Mouse (Mus musculus) stomach, embryonic 14.5 days (tissue): ENCODE measurements at regions not wholly inside any gene's neighbourhood (a gene's known extent, or its start where the extent isn't known, plus 50 kb on each side); places are given as distances from the start of the nearest gene placed in this dataset.

Experiments used
- ATAC-seq: fragments of 200-750 bp; cut with Nextera tagmentation; 2 replicates; pipeline ENCODE4 v1.8.0; 2017; ENCODE audit warnings: low read depth, moderate TSS enrichment; ENCODE audit not compliant: insufficient number of reproducible peaks, insufficient read depth, low FRiP score
- H3K27ac ChIP-seq: fragments of 300-500 bp; sonication (generic); 2 replicates; pipeline ENCODE4 v1.5.1; 2014; ENCODE audit warnings: mild to moderate bottlenecking, low read length, moderate library complexity, mixed read lengths
- H3K27me3 ChIP-seq: fragments of 300-500 bp; sonication (generic); 2 replicates; pipeline ENCODE4 v1.6.1; 2014; ENCODE audit warnings: low read length, control low read depth, mixed read lengths; ENCODE audit not compliant: control insufficient read depth, insufficient read depth
- H3K36me3 ChIP-seq: fragments of 300-500 bp; sonication (generic); 2 replicates; pipeline ENCODE4 v1.6.1; 2014; ENCODE audit warnings: mild to moderate bottlenecking, control low read depth, low read length, moderate library complexity, mixed read lengths; ENCODE audit not compliant: control insufficient read depth, insufficient read depth
- H3K4me1 ChIP-seq: fragments of 300-500 bp; sonication (generic); 2 replicates; pipeline ENCODE4 v1.6.1; 2014; ENCODE audit warnings: low read length, control low read depth, mixed read lengths; ENCODE audit not compliant: control insufficient read depth, insufficient read depth
- H3K4me2 ChIP-seq: fragments of 300-500 bp; sonication (generic); replicated peaks from 2 replicates; pipeline ENCODE4 v1.6.1; 2014; ENCODE audit warnings: low read depth, low read length, control low read depth
- H3K4me3 ChIP-seq: fragments of 300-500 bp; sonication (generic); 2 replicates; pipeline ENCODE4 v1.5.1; 2014; ENCODE audit warnings: low read depth, low read length, control low read depth
- H3K9ac ChIP-seq: fragments of 300-500 bp; sonication (generic); replicated peaks from 2 replicates; pipeline ENCODE4 v1.6.1; 2014; ENCODE audit warnings: low read depth, mild to moderate bottlenecking, control low read depth, low read length, moderate library complexity, mixed read lengths
- H3K9me3 ChIP-seq: fragments of 300-500 bp; sonication (generic); 2 replicates; pipeline ENCODE4 v1.6.1; 2016; ENCODE audit warnings: low read depth, low read length, control low read depth; ENCODE audit not compliant: control insufficient read depth
- WGBS: fragments of 180-500 bp; shearing (Covaris S2); extraction: QIAGEN DNeasy Blood & Tissue Kit; methylation state at CpG from one replicate; pipeline ENCODE4 v1.1.7; 2014; 5-methylcytosine and 5-hydroxymethylcytosine counted together

DNA sequence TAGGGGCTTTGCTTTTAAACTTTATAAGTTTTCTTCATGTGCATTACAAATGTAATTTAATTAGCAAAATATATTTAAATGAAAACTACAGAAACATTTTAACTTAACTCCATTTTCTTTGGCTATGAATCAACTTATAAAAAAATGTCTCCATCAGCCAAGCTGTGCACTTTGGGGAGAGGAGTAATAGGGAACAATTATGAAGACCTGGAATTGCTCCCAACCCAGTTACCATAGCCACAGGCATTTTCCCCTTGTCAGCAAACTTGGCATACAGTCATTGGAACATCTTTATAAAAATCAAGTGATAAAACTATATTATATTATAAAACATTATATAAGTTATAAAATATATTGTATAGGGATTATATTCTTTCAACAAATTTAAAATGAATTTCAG is 65.0 kb downstream of the Atxn7l3b start:
- H3K9ac ChIP-seq, result no peak overlapping the region
- no peaks in the 10 kb centered on the region for H3K9me3 ChIP-seq
- no peaks in the 10 kb centered on the region for H3K36me3 ChIP-seq
- no peak overlapping the region for H3K27ac ChIP-seq
- no peaks in the 10 kb centered on the region for H3K4me1 ChIP-seq
- H3K4me2 ChIP-seq, result no peak overlapping the region
- no peak overlapping the region for H3K4me3 ChIP-seq
- no peak for ATAC-seq
- no peaks in the 10 kb centered on the region for H3K27me3 ChIP-seq

DNA sequence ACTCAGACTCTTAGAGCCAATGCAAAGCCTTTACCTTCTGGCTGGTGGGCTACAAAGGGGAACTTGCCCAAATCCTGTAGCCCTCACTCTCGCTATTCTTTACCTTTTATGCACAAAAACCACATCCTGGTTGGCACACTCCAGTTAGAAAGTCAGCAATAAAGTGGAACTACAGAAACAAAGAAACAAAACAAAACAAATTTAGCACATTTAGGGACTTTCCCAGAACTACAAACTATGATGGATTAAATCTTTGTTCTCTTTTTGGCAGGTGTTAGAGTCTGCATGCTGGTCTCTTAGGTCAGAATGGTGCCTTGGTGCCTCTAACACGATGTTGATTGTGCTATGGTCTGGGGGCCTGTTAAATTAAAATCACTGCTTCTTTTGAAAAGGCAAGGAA is 65.4 kb downstream of the Atxn7l3b start:
- Histone ChIP-seq H3K4me3 (no peak overlapping the region), H3K4me2 (no peak overlapping the region), H3K27me3 (no peaks in the 10 kb centered on the region), H3K9me3 (no peaks in the 10 kb centered on the region), H3K9ac (no peak overlapping the region), H3K27ac (no peak overlapping the region), H3K4me1 (no peaks in the 10 kb centered on the region), H3K36me3 (no peaks in the 10 kb centered on the region)
- 52% methylated on average over 2 of the region's 2 CpGs for WGBS
- no peak for ATAC-seq

DNA sequence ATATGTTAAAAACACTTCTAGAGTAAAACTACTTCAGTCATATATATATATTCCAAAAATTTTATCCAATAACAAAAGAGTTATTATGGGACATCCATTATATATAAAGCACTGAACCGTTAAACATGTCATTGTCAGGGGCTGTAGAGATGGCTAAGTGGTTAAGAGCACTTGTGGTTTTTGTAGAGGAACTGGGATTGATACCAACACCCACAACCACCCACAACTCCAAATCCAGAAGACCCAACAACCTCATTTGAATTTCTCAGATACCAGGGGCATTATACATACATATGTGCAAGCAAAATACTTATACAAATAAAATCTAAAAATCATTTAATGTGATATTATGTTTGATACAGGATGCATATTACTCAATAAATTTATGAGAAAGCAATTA is 76.8 kb downstream of the Atxn7l3b start:
- 49% methylated on average over 1 of the region's 1 CpGs for WGBS
- H3K9me3 ChIP-seq, result no peaks in the 10 kb centered on the region
- ATAC-seq, result no peak

DNA sequence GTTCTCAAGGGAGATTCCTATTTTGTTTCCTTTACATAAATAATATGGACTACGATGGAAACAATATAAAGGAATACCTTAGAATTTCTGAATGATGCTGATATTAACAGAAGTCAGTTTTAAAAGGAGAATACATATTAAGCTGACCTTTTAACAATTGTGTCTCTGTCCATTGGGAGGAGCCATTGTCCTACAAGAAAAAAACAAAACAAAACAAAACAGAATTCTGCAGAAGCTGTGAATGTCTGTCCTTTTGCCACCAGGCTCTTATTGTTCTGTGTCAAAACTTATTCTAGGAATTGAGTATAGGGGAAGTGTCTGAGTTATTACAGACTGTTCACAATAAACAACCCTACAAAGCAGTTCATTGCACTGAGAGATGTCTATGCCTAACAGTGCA is 82.6 kb downstream of the Atxn7l3b start:
- H3K36me3 ChIP-seq, result no peaks in the 10 kb centered on the region
- 70% methylated on average over 1 of the region's 1 CpGs for WGBS
- no peak overlapping the region for H3K4me2 ChIP-seq

More for the DNA sequence above, 76.8 kb downstream of the Atxn7l3b start:
- no peaks in the 10 kb centered on the region for H3K4me1 ChIP-seq
- H3K36me3 ChIP-seq, result no peaks in the 10 kb centered on the region
- H3K4me2 ChIP-seq, result no peak overlapping the region
- H3K27ac ChIP-seq, result no peak overlapping the region
- H3K4me3 ChIP-seq, result no peak overlapping the region
- H3K27me3 ChIP-seq, result no peaks in the 10 kb centered on the region
- no peak overlapping the region for H3K9ac ChIP-seq

DNA sequence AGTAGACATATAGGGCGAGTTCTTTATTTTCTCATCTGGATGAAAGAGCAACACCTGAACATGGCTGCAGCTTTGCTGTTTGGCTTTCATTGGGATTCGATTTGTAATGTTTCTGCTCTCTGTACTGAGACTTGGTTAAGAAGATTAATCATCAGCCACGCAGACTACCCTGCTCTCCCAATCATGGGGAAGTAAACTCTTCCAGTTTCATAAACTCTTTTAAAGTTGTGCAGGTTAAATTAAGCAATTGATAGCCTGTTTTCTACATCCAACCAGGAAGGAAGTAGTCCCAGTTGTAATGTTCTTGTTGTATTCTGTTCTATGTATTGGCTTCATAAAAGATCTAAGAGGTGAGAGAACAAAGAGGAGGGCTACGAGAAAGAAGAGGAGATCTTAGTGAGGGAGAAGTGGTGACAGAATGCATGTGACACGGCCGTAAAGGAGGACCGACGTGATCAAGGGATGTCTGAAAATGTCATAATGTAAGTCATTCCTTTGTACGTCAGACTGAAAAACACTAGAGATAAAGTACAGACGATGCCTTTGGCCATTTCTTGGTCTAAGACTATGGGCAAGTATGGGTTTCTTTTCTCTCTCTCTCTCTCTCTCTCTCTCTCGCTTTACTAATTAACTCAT is 91.3 kb downstream of the Atxn7l3b start:
- Histone ChIP-seq H3K9ac (no peak overlapping the region), H3K4me3 (no peak overlapping the region), H3K4me1 (no peaks in the 10 kb centered on the region), H3K27me3 (no peaks in the 10 kb centered on the region), H3K4me2 (no peak overlapping the region), H3K9me3 (no peaks in the 10 kb centered on the region), H3K36me3 (no peaks in the 10 kb centered on the region), H3K27ac (no peak overlapping the region)
- 79% methylated on average over 11 of the region's 11 CpGs for WGBS
- ATAC-seq, result no peak

More for the DNA sequence above, 82.6 kb downstream of the Atxn7l3b start:
- Histone ChIP-seq H3K9me3 (no peaks in the 10 kb centered on the region), H3K4me1 (no peaks in the 10 kb centered on the region), H3K4me3 (no peak overlapping the region), H3K9ac (no peak overlapping the region), H3K27me3 (no peaks in the 10 kb centered on the region), H3K27ac (no peak overlapping the region)
- ATAC-seq, result no peak

DNA sequence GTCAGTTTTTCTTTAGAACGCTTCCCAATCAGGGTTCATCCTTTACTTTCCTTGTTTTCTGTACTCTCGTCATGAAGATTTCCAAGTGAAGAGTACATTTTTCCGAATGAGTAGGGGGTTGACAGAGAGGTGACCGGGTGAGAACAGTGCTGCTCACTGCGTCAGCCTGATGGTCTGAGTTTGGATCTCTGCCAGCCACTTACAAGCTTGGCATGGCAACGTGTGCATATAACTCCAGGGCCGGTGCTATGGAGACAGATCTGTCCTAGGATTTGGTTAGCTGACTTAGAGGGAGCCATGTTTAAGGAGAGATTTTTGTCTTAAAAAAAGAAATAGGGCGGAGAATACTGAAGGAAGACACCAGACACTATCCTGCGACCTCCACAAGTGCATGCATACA is 92.8 kb downstream of the Atxn7l3b start:
- H3K27me3 ChIP-seq, result no peaks in the 10 kb centered on the region
- H3K4me2 ChIP-seq, result no peak overlapping the region
- no peaks in the 10 kb centered on the region for H3K4me1 ChIP-seq
- H3K9ac ChIP-seq, result no peak overlapping the region
- H3K4me3 ChIP-seq, result no peak overlapping the region
- H3K9me3 ChIP-seq, result no peaks in the 10 kb centered on the region
- no peak overlapping the region for H3K27ac ChIP-seq
- no peaks in the 10 kb centered on the region for H3K36me3 ChIP-seq
- peak; percentile 33; the same call in 1 of the 2 replicates for ATAC-seq
- WGBS, result 60% methylated on average over 9 of the region's 9 CpGs

DNA sequence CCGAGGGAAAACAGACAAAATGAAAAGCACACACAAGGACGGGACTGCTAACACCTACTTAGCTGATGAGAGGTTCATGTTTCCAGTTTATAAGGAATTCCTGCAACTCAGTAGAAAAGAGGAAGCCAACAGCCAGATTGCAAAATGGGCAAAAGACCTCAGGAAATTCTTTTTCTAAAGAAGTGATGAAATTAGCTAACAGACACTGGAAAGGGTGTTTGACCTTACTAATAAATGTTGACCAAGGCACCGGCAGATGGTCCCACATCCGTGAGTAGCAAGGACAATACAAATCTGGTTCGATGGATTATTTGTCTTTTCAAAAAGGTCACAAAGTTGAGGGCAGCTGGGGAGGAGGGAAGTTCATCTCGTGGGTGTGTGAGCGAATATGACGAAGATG is 93.3 kb downstream of the Atxn7l3b start:
- Histone ChIP-seq H3K9ac (no peak overlapping the region), H3K4me1 (no peaks in the 10 kb centered on the region), H3K27me3 (no peaks in the 10 kb centered on the region), H3K4me2 (no peak overlapping the region), H3K9me3 (no peaks in the 10 kb centered on the region), H3K36me3 (no peaks in the 10 kb centered on the region), H3K4me3 (no peak overlapping the region), H3K27ac (no peak overlapping the region)
- ATAC-seq, result no peak
- 44% methylated on average over 8 of the region's 8 CpGs for WGBS

DNA sequence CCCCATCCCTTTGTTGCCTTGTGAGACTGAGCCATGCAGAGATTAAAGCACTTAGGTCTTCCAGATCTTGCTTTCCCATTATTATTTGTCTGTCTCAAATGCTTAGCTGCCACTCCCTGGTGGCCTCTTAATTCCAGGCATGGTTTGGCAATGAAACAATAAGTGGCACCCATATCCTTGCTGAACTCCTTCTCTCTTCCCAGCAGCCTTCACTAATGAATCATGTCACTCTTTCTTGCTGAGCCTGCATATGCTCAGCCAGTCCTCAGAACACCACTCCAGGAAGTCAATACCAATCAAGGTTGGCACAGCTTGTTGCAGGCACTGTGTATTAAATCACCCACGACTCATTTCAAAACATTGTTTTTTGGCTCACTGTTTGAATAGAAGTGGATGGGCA is 118.6 kb downstream of the Atxn7l3b start:
- WGBS, result 50% methylated on average over 1 of the region's 1 CpGs
- H3K27me3 ChIP-seq, result no peaks in the 10 kb centered on the region
- ATAC-seq, result no peak
- H3K4me2 ChIP-seq, result no peak overlapping the region
- H3K4me3 ChIP-seq, result no peak overlapping the region
- H3K36me3 ChIP-seq, result no peaks in the 10 kb centered on the region
- no peaks in the 10 kb centered on the region for H3K9me3 ChIP-seq
- no peak overlapping the region for H3K27ac ChIP-seq
- no peak overlapping the region for H3K9ac ChIP-seq
- no peaks in the 10 kb centered on the region for H3K4me1 ChIP-seq

DNA sequence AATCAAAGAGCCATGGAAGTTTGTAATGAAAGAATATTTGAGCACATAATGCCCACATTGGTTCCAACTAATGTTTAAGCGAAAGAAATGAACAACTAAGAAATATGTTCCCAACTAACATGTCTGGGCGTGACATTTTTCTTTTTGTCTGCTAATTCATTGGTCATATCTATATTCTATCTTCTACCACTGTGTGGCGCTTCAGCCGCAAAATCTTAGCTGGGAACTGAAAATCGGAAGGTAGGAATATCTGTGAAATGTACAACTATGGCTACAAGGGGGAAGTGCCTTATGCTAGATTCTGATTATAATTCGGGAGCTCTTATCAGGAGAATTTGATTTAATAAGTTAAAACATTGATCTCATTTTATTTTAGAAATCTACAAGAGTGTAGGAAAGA is 125.2 kb downstream of the Atxn7l3b start:
- Histone ChIP-seq H3K36me3 (no peaks in the 10 kb centered on the region), H3K27me3 (no peaks in the 10 kb centered on the region), H3K4me2 (no peak overlapping the region), H3K9me3 (no peaks in the 10 kb centered on the region), H3K4me1 (no peaks in the 10 kb centered on the region), H3K4me3 (no peak overlapping the region), H3K27ac (no peak overlapping the region), H3K9ac (no peak overlapping the region)
- no peak for ATAC-seq
- WGBS, result 41% methylated on average over 6 of the region's 6 CpGs
